Mouse (Mus musculus) heart, adult 2 months (tissue): Measurements from ENCODE around the gene Hspd1. TPM values are rescaled to one million over a fixed set of nuclear protein-coding genes. Genes with fewer than 3 reads are reported as not detected.
A peak's percentile ranks its signal among the peaks of the same experiment; 100 is the strongest.
"Not testable (repeated sequence)": the region's sequence is repeated elsewhere in the genome, so short reads cannot be mapped to it uniquely, and the experiment has no call there.

Experiments used
- DNase-seq, 2 experiments: peaks; one replicate each; pipeline ENCODE4 v3.0.0; 2021
- H3K27ac ChIP-seq: fragments of 200-600 bp; 2 replicates; pipeline ENCODE4 v1.8.1; 2022
- H3K27me3 ChIP-seq: fragments of 200-500 bp; 2 replicates; pipeline ENCODE4 v1.6.1; 2012; ENCODE audit warnings: mild to moderate bottlenecking, low read length, inconsistent platforms, mixed read lengths; ENCODE audit not compliant: control insufficient read depth, insufficient read depth
- H3K36me3 ChIP-seq: fragments of 200-500 bp; 2 replicates; pipeline ENCODE4 v1.6.1; 2012; ENCODE audit warnings: low read length, inconsistent platforms; ENCODE audit not compliant: control insufficient read depth, insufficient read depth
- H3K4me1 ChIP-seq: fragments of 200-500 bp; 2 replicates; pipeline ENCODE4 v1.6.1; 2011; ENCODE audit warnings: low read length; ENCODE audit not compliant: control insufficient read depth, insufficient read depth
- H3K4me3 ChIP-seq: fragments of 200-600 bp; 2 replicates; pipeline ENCODE4 v1.8.1; 2022
- H3K79me2 ChIP-seq: fragments of 200-500 bp; replicated peaks from 2 replicates; pipeline ENCODE4 v1.6.1; 2012; ENCODE audit warnings: mild to moderate bottlenecking, inconsistent platforms, low read length, moderate library complexity, mixed read lengths; ENCODE audit not compliant: control insufficient read depth, insufficient read depth
- H3K9ac ChIP-seq: fragments of 200-500 bp; 2 replicates; pipeline ENCODE4 v1.6.1; 2012; ENCODE audit warnings: low read depth, mild to moderate bottlenecking, control low read depth, inconsistent platforms, low read length, mixed read lengths
- CTCF ChIP-seq: fragments of 200-600 bp; IDR thresholded peaks from 2 replicates; pipeline ENCODE4 v1.8.1; 2022; ENCODE audit warnings: antibody characterized with exemption, mild to moderate bottlenecking, moderate library complexity
- EP300 ChIP-seq: fragments of 200-500 bp; IDR thresholded peaks from 2 replicates; pipeline ENCODE4 v1.6.1; 2011; ENCODE audit warnings: low read depth, low read length, control low read depth; ENCODE audit not compliant: insufficient read depth
- POLR2A ChIP-seq: fragments of 200-500 bp; IDR thresholded peaks from 2 replicates; pipeline ENCODE4 v1.6.1; 2011; ENCODE audit warnings: mild to moderate bottlenecking, low read depth, low read length, control low read depth; ENCODE audit not compliant: insufficient read depth
- WGBS: fragments of 180-500 bp; shearing (Covaris S2); methylation state at CpG from one replicate; pipeline ENCODE4 v1.1.7; 2018; 5-methylcytosine and 5-hydroxymethylcytosine counted together
- intact Hi-C: fragments of 180-260 bp; cut with DNase I; formaldehyde crosslinking; loops from one replicate; pipeline ENCODE4 v1.15.1; 2025
- polyA plus RNA-seq: library from polyadenylated mRNA; depleted of rRNA; stranded (reverse); fragments of >200 nt; gene quantifications from 2 replicates; pipeline ENCODE4 v1.2.3, GENCODE M21; 2012
- total RNA-seq, 2 experiments: library from RNA; stranded (reverse); gene quantifications; 2 replicates each; pipeline ENCODE4 v1.2.3; 2021

The Hspd1 gene
- total and polyA plus RNA-seq, 3 experiments: 68.5 to 383 (median 373) TPM

DNA sequence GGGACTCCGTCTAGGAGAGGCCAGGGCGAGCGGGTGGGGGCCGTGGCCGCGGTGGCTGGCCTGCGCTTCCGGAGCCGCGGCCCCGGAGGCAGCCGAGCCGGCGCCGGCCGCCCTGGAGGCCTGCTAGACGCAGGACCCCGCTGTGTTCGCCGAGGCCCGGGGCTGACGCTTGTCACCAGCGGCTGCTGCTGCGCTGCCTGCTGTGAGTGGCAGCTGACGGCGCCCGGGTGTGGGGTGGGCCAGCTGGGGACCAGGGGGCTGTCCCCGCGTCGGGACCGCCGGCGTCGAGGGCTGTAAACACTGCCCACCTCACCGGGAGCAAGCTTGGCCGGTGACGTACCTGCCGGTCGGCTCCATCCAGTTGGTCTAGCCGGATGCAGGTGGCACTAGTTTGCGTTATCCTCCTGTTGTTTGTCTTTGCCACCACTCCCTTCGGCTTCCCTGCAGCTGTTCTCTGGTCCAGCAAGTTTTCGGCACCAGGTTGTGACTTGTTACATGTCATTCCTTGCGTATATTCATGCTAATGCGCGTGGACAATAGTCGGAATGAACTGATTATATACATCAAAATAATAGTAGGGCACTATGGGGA is 43.5 kb upstream of the Hspd1 start:
- under 1% methylated on average over 47 of the region's 47 CpGs for WGBS
- H3K36me3 ChIP-seq: peaks cover 14% of the 10 kb centered on the region
- intact Hi-C loops: loop anchor here (1.0 to 5.0 kb wide), 4 partner anchors 43 to 105 kb away; partner anchors contain the start of genes Coq10b, Hspd1, Hspe1 and Mars2

DNA sequence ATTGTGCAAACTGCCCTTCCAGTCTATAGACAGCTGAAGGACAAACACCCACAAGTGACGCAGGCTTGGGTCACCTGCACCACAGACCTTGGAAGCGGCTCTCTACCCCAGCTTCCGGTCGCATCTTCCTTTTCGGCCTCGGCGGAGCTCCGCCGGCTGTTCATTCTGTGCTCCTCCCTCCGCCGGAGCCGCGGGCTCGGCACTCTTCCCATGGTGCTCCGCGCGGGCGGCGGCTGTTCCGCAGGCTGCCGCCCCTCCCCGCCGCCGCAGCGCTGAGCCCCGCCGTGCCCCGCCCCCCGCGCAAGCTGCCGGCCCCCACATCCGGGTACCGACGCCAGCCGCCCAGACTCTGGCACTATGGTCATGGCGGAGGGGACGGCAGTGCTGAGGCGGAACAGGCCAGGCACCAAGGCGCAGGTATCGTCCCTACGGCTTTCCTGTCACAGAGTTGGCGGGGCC is 42.9 kb upstream of the Hspd1 start, which contains the start of gene Mob4:
TSS of gene Mob4 (plus strand) at position 289 of the 459 bp plus-strand sequence.
- TF ChIP-seq EP300: peak; percentile 59; the same call in 1 of the 2 replicates
- no peak for TF ChIP-seq CTCF
- TF ChIP-seq POLR2A: peak; percentile 90
- Histone ChIP-seq H3K36me3 (peaks cover 14% of the 10 kb centered on the region), H3K9ac (peak within 1 kb of the TSS; percentile 96), H3K79me2 (peaks cover 6% of the 10 kb centered on the region), H3K4me1 (peaks cover 7% of the 10 kb centered on the region), H3K4me3 (peak within 1 kb of the TSS; percentile 98), H3K27ac (peak within 1 kb of the TSS; percentile 99), H3K27me3 (no peaks in the 10 kb centered on the region)
- intact Hi-C loops: loop anchor here (1.0 to 5.0 kb wide), 4 partner anchors 43 to 106 kb away; partner anchors contain the start of genes Coq10b, Hspd1, Hspe1 and Mars2
- peak; percentile 96 to 97 for DNase-seq
- under 1% methylated on average over 35 of the region's 42 CpGs for WGBS

More for the DNA sequence above, 43.5 kb upstream of the Hspd1 start:
- peak overlapping the region; percentile 98 for H3K4me3 ChIP-seq
- TF ChIP-seq CTCF: no peak
- no peak for TF ChIP-seq EP300
- TF ChIP-seq POLR2A: no peak
- peak overlapping the region; percentile 99 for H3K27ac ChIP-seq
- peaks cover 7% of the 10 kb centered on the region for H3K4me1 ChIP-seq
- no peak for DNase-seq
- peaks cover 6% of the 10 kb centered on the region for H3K79me2 ChIP-seq
- H3K9ac ChIP-seq: peak overlapping the region; percentile 96
- H3K27me3 ChIP-seq: no peaks in the 10 kb centered on the region

DNA sequence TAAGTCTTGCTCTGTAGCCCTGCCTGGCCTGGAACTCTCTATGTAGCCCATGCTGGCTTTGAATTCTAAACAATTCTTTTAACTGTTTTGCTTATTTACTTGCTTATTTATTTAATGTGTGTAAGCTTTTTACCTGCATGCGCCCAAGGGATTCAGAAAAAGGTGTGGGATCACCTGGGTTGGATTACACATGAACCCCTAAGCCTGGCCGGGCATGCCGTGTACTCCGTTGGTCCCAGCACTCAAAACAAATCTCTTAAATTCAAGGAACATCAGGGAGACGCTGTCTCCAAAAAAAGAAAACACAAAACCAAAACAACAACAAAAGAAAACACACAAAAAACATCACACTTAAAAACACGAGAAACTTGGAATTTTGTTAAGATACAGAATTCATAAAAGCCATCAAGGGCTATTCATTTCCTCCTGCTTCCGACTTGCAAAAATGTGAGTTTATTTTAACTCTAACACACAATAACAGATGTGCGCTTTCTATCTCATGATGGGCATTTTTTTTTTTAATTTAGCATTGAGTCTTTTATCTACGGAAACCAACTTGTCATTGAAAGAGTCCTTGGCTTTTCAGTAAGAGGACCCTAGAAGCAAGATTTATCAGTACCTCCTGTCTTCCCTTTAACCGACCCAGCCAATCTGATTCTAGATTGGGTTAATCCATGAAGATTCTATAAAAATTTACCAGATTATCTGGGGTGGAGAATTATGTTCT is 42.3 kb upstream of the Hspd1 start:
- H3K4me1 ChIP-seq: peaks cover 7% of the 10 kb centered on the region
- peak overlapping the region; percentile 99 for H3K27ac ChIP-seq
- intact Hi-C loops: loop anchor here (2.0 to 5.0 kb wide), 3 partner anchors 78 to 106 kb away; partner anchors contain the start of genes Coq10b, Mars2 and Sf3b1
- no peak for DNase-seq
- WGBS: 54% methylated on average over 10 of the region's 10 CpGs
- peaks cover 11% of the 10 kb centered on the region for H3K36me3 ChIP-seq
- TF ChIP-seq EP300 (no peak), CTCF (no peak), POLR2A (no peak)
- peak overlapping the region; percentile 98 for H3K4me3 ChIP-seq
- H3K79me2 ChIP-seq: peaks cover 5% of the 10 kb centered on the region
- H3K9ac ChIP-seq: peak overlapping the region; percentile 65
- no peaks in the 10 kb centered on the region for H3K27me3 ChIP-seq

DNA sequence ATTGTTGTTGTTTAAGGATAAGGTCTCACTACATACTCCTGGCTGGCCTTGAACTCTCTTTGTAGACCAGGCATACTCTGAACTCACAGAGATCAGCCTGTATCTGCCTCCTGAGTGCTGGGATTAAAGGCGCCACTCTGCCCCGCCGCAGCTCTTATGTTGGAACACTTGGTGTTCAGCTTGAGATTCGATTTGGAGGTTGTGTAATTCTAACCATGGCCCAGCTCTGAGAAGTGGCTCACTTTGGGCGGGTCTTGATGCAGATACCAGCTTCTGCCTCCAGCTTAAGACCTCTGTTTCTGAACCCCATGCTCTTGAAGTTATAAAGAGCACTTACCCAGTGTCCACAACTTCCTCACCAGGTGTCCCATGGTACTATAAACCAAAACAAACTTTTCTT is 41.7 kb upstream of the Hspd1 start:
- Histone ChIP-seq H3K4me3 (no peak overlapping the region), H3K27me3 (no peaks in the 10 kb centered on the region), H3K79me2 (peaks cover 5% of the 10 kb centered on the region), H3K9ac (no peak overlapping the region), H3K4me1 (peaks cover 7% of the 10 kb centered on the region), H3K36me3 (peaks cover 11% of the 10 kb centered on the region), H3K27ac (no peak overlapping the region)
- TF ChIP-seq CTCF: no peak
- no peak for TF ChIP-seq POLR2A
- no peak for TF ChIP-seq EP300
- intact Hi-C loops: loop anchor here (2.0 to 5.0 kb wide), 3 partner anchors 77 to 107 kb away; partner anchors contain the start of genes Coq10b, Mars2 and Sf3b1
- DNase-seq: no peak
- WGBS: 92% methylated on average over 5 of the region's 5 CpGs

DNA sequence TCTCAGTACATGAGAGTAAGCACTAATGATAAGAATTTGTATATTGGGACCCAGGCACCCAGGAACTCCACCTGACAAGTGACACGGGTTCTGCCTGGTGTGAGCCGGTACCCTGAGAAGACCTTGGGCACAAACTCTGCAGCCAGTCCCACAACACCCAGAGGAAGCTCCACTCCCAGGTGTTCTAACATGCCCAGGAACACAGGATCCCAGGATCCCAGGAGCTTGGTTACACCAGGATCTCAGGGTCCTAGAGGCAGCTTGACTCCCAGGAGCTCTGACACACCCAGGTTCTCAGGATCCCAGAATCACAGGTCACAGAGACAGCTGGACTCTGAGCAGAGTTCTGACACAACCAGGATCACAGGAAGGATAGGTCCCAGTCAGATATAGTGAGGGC is 36.1 kb upstream of the Hspd1 start:
- 96% methylated on average over 2 of the region's 2 CpGs for WGBS
- H3K79me2 ChIP-seq, DNase-seq, H3K4me3 ChIP-seq, H3K4me1 ChIP-seq, H3K27me3 ChIP-seq, intact Hi-C loops, H3K27ac ChIP-seq, H3K36me3 ChIP-seq, H3K9ac ChIP-seq: not testable (repeated sequence)

DNA sequence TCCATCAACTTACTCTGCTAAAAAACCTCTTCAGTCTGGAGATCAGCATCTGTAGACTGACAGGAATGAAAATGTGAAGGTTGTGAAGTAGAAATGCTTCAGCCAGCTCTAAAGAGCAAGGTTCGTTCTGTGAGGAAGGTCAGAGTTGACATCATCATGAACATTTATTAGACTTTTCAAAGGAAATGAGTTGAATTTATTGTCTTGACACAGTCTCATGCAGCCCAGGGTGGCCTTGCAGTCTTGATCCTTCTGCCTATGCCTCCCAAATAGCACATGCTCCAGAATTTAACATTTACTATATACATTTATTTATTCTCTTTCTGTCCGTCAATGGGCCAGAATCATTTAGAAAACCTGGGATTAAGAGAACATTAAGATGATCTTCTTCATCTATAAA is 35.5 kb upstream of the Hspd1 start:
- 89% methylated on average over 2 of the region's 2 CpGs for WGBS
- Histone ChIP-seq H3K9ac (no peak overlapping the region), H3K79me2 (no peaks in the 10 kb centered on the region), H3K36me3 (no peaks in the 10 kb centered on the region), H3K27ac (no peak overlapping the region), H3K4me3 (no peak overlapping the region), H3K4me1 (no peaks in the 10 kb centered on the region), H3K27me3 (no peaks in the 10 kb centered on the region)
- no peak for DNase-seq
- TF ChIP-seq CTCF (no peak), POLR2A (no peak), EP300 (no peak)
- intact Hi-C loops: no loop called here
